Mouse (Mus musculus) heart, adult 2 months (tissue): ENCODE measurements around the gene Rps6ka2. TPM values are rescaled to one million over a fixed set of nuclear protein-coding genes. Genes with fewer than 3 reads are reported as not detected.

Experiments used
- DNase-seq, 2 experiments: peaks; one replicate each; pipeline ENCODE4 v3.0.0; 2021
- H3K27ac ChIP-seq: fragments of 200-600 bp; 2 replicates; pipeline ENCODE4 v1.8.1; 2022
- H3K27me3 ChIP-seq: fragments of 200-500 bp; 2 replicates; pipeline ENCODE4 v1.6.1; 2012; ENCODE audit warnings: mild to moderate bottlenecking, low read length, inconsistent platforms, mixed read lengths; ENCODE audit not compliant: control insufficient read depth, insufficient read depth
- H3K36me3 ChIP-seq: fragments of 200-500 bp; 2 replicates; pipeline ENCODE4 v1.6.1; 2012; ENCODE audit warnings: low read length, inconsistent platforms; ENCODE audit not compliant: control insufficient read depth, insufficient read depth
- H3K4me1 ChIP-seq: fragments of 200-500 bp; 2 replicates; pipeline ENCODE4 v1.6.1; 2011; ENCODE audit warnings: low read length; ENCODE audit not compliant: control insufficient read depth, insufficient read depth
- H3K4me3 ChIP-seq: fragments of 200-600 bp; 2 replicates; pipeline ENCODE4 v1.8.1; 2022
- H3K79me2 ChIP-seq: fragments of 200-500 bp; replicated peaks from 2 replicates; pipeline ENCODE4 v1.6.1; 2012; ENCODE audit warnings: mild to moderate bottlenecking, inconsistent platforms, low read length, moderate library complexity, mixed read lengths; ENCODE audit not compliant: control insufficient read depth, insufficient read depth
- H3K9ac ChIP-seq: fragments of 200-500 bp; 2 replicates; pipeline ENCODE4 v1.6.1; 2012; ENCODE audit warnings: low read depth, mild to moderate bottlenecking, control low read depth, inconsistent platforms, low read length, mixed read lengths
- CTCF ChIP-seq: fragments of 200-600 bp; IDR thresholded peaks from 2 replicates; pipeline ENCODE4 v1.8.1; 2022; ENCODE audit warnings: antibody characterized with exemption, mild to moderate bottlenecking, moderate library complexity
- EP300 ChIP-seq: fragments of 200-500 bp; IDR thresholded peaks from 2 replicates; pipeline ENCODE4 v1.6.1; 2011; ENCODE audit warnings: low read depth, low read length, control low read depth; ENCODE audit not compliant: insufficient read depth
- POLR2A ChIP-seq: fragments of 200-500 bp; IDR thresholded peaks from 2 replicates; pipeline ENCODE4 v1.6.1; 2011; ENCODE audit warnings: mild to moderate bottlenecking, low read depth, low read length, control low read depth; ENCODE audit not compliant: insufficient read depth
- WGBS: fragments of 180-500 bp; shearing (Covaris S2); methylation state at CpG from one replicate; pipeline ENCODE4 v1.1.7; 2018; 5-methylcytosine and 5-hydroxymethylcytosine counted together
- intact Hi-C: fragments of 180-260 bp; cut with DNase I; formaldehyde crosslinking; loops from one replicate; pipeline ENCODE4 v1.15.1; 2025
- polyA plus RNA-seq: library from polyadenylated mRNA; depleted of rRNA; stranded (reverse); fragments of >200 nt; gene quantifications from 2 replicates; pipeline ENCODE4 v1.2.3, GENCODE M21; 2012
- total RNA-seq, 2 experiments: library from RNA; stranded (reverse); gene quantifications; 2 replicates each; pipeline ENCODE4 v1.2.3; 2021

Rps6ka2 gene
- total and polyA plus RNA-seq, 3 experiments = 26.4 to 33.7 (median 33.6) TPM

DNA sequence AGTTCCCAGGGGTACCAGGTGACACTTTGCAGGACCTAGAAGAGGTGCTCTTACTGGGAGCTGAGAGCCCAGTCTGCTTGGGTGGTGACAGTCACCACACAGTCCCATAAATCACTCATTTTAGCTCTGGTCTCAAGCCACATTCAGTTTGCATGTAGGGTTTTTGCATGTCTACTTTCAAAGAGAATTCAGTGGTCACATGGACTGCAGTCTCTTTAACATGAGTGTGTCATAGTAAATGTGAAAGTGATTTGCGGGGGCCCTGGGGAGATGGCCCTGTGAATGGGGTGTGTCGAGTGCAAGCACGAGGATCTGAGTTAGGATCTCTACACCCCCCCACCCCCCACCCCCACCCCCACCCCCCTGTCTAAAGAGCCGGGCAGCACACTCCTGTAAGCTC is 80.5 kb downstream of the Rps6ka2 start:
- no peaks in the 10 kb centered on the region for H3K27me3 ChIP-seq
- DNase-seq = no peak
- TF ChIP-seq CTCF (no peak), POLR2A (no peak), EP300 (no peak)
- no peaks in the 10 kb centered on the region for H3K4me1 ChIP-seq
- intact Hi-C loops = no loop called here
- H3K36me3 ChIP-seq = no peaks in the 10 kb centered on the region
- H3K4me3 ChIP-seq = no peak overlapping the region
- 83% methylated on average over 4 of the region's 4 CpGs for WGBS
- no peak overlapping the region for H3K9ac ChIP-seq
- no peak overlapping the region for H3K27ac ChIP-seq
- H3K79me2 ChIP-seq = no peaks in the 10 kb centered on the region

DNA sequence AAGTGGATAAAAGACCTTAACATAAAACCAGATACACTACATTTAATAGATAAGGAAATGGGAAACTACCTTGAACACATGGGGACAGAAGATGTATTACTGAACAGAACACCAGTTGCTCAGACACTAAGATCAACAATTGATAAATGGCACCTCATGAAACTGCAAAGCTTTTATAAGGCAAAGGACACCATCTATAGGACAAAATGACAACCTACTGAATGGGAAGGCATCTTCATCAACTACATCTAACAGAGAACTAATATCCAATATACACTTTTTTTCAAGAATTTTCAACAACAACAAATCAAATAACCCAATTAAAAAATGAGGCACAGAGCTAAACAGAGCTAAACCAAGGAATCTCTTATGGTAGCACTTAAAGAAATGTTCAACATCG is 87.3 kb downstream of the Rps6ka2 start:
- WGBS = 77% methylated on average over 1 of the region's 1 CpGs
- no peaks in the 10 kb centered on the region for H3K4me1 ChIP-seq

GRCm38 (mm10) chr17:7258748-7259359 is 88.9 kb downstream of the Rps6ka2 start:
- Histone ChIP-seq H3K27me3 (no peaks in the 10 kb centered on the region), H3K79me2 (no peaks in the 10 kb centered on the region), H3K27ac (no peak overlapping the region), H3K36me3 (no peaks in the 10 kb centered on the region), H3K4me1 (no peaks in the 10 kb centered on the region), H3K4me3 (no peak overlapping the region), H3K9ac (no peak overlapping the region)
- TF ChIP-seq EP300 (no peak), POLR2A (no peak), CTCF (no peak)
- no peak for DNase-seq
- intact Hi-C loops = no loop called here
- WGBS = 90% methylated on average over 15 of the region's 15 CpGs

More for the DNA sequence above, 87.3 kb downstream of the Rps6ka2 start:
- H3K27me3 ChIP-seq = no peaks in the 10 kb centered on the region
- no peak overlapping the region for H3K4me3 ChIP-seq
- H3K79me2 ChIP-seq = no peaks in the 10 kb centered on the region
- no peak for TF ChIP-seq EP300
- peak; percentile 53 for TF ChIP-seq CTCF
- no peak for TF ChIP-seq POLR2A
- intact Hi-C loops = no loop called here
- DNase-seq = no peak
- H3K9ac ChIP-seq = no peak overlapping the region
- H3K27ac ChIP-seq = no peak overlapping the region
- no peaks in the 10 kb centered on the region for H3K36me3 ChIP-seq

GRCm38 (mm10) chr17:7260360-7260759 is 90.4 kb downstream of the Rps6ka2 start:
- Histone ChIP-seq H3K79me2 (no peaks in the 10 kb centered on the region), H3K27ac (no peak overlapping the region), H3K4me3 (no peak overlapping the region), H3K36me3 (no peaks in the 10 kb centered on the region), H3K27me3 (no peaks in the 10 kb centered on the region), H3K9ac (no peak overlapping the region), H3K4me1 (peaks cover 3% of the 10 kb centered on the region)
- DNase-seq = no peak
- 50% methylated on average over 10 of the region's 10 CpGs for WGBS
- TF ChIP-seq POLR2A (no peak), CTCF (no peak), EP300 (no peak)
- intact Hi-C loops = no loop called here

- 59% methylated on average over 10 of the region's 10 CpGs for WGBS
- Histone ChIP-seq H3K79me2 (no peaks in the 10 kb centered on the region), H3K36me3 (no peaks in the 10 kb centered on the region), H3K4me3 (no peak overlapping the region), H3K27ac (no peak overlapping the region), H3K27me3 (no peaks in the 10 kb centered on the region), H3K4me1 (peaks cover 4% of the 10 kb centered on the region), H3K9ac (no peak overlapping the region)
- no peak for DNase-seq
- intact Hi-C loops = no loop called here
- TF ChIP-seq CTCF (no peak), EP300 (no peak), POLR2A (no peak)
Measured at GRCm38 (mm10) chr17:7262056-7262455, 92.1 kb downstream of the Rps6ka2 start.

GRCm38 (mm10) chr17:7262620-7263019 is 92.7 kb downstream of the Rps6ka2 start:
- H3K27ac ChIP-seq = no peak overlapping the region
- H3K9ac ChIP-seq = no peak overlapping the region
- no peak for TF ChIP-seq POLR2A
- no peak for TF ChIP-seq CTCF
- TF ChIP-seq EP300 = no peak
- intact Hi-C loops = no loop called here
- WGBS = 94% methylated on average over 4 of the region's 4 CpGs
- no peak for DNase-seq
- no peaks in the 10 kb centered on the region for H3K27me3 ChIP-seq
- no peaks in the 10 kb centered on the region for H3K79me2 ChIP-seq
- H3K4me3 ChIP-seq = no peak overlapping the region
- H3K36me3 ChIP-seq = no peaks in the 10 kb centered on the region
- H3K4me1 ChIP-seq = peaks cover 4% of the 10 kb centered on the region
